Mouse (Mus musculus) A20 (cell line): ENCODE measurements around the gene Prss42.
A peak's percentile ranks its signal among the peaks of the same experiment; 100 is the strongest.
"Not testable (repeated sequence)": the region's sequence is repeated elsewhere in the genome, so short reads cannot be mapped to it uniquely, and the experiment has no call there.

Experiments
- DNase-seq: peaks from one replicate; pipeline ENCODE4 v3.0.0-alpha.2; 2011; ENCODE audit warnings: low read depth, low spot score

Gene Prss42

GRCm38 (mm10) chr9:110788169-110788568 lies 9.8 kb upstream of the Prss42 start:
- no peak for DNase-seq

GRCm38 (mm10) chr9:110790462-110790861 lies 7.5 kb upstream of the Prss42 start:
- no peak for DNase-seq

GRCm38 (mm10) chr9:110797013-110797412 lies 953 bp upstream of the Prss42 start:
- DNase-seq, result peak; percentile 91

- peak; percentile 72 for DNase-seq
Measured at GRCm38 (mm10) chr9:110800834-110801479, 3.0 kb downstream of the Prss42 start.

GRCm38 (mm10) chr9:110803294-110803693 lies 5.3 kb downstream of the Prss42 start:
- DNase-seq, result peak; percentile 24

- no peak for DNase-seq
Measured at GRCm38 (mm10) chr9:110810051-110810450, 12.1 kb downstream of the Prss42 start.

- DNase-seq, result no peak
Measured at GRCm38 (mm10) chr9:110813789-110814188, 15.8 kb downstream of the Prss42 start, which contains the start of gene Prss44. Prss44 (plus strand) TSS chr9:110813994.

GRCm38 (mm10) chr9:110820546-110820945 lies 22.6 kb downstream of the Prss42 start:
- not testable (repeated sequence) for DNase-seq

GRCm38 (mm10) chr9:110821436-110821835 lies 23.5 kb downstream of the Prss42 start:
- no peak for DNase-seq

- no peak for DNase-seq
Measured at GRCm38 (mm10) chr9:110825426-110825825, 27.5 kb downstream of the Prss42 start.

GRCm38 (mm10) chr9:110825832-110826231 lies 27.9 kb downstream of the Prss42 start:
- peak; percentile 55 for DNase-seq

- no peak for DNase-seq
Measured at GRCm38 (mm10) chr9:110826390-110826789, 28.4 kb downstream of the Prss42 start, which contains the start of gene Prss43. Prss43 (plus strand) TSS chr9:110826690.

- DNase-seq, result peak; percentile 41
Measured at GRCm38 (mm10) chr9:110833021-110833420, 35.1 kb downstream of the Prss42 start.

- DNase-seq, result no peak
Measured at GRCm38 (mm10) chr9:110834411-110834810, 36.4 kb downstream of the Prss42 start, which contains the start of gene Prss45. Prss45 (plus strand) TSS chr9:110834588.

- DNase-seq, result no peak
Measured at GRCm38 (mm10) chr9:110834961-110835360, 37.0 kb downstream of the Prss42 start.

GRCm38 (mm10) chr9:110836112-110836511 lies 38.1 kb downstream of the Prss42 start:
- no peak for DNase-seq

GRCm38 (mm10) chr9:110840905-110841304 lies 42.9 kb downstream of the Prss42 start:
- no peak for DNase-seq

GRCm38 (mm10) chr9:110841438-110841837 lies 43.5 kb downstream of the Prss42 start:
- no peak for DNase-seq

GRCm38 (mm10) chr9:110844206-110844605 lies 46.2 kb downstream of the Prss42 start, which contains the start of gene Prss46:
Prss46 (plus strand) TSS chr9:110844506.
- DNase-seq, result no peak

- no peak for DNase-seq
Measured at GRCm38 (mm10) chr9:110849162-110849561, 51.2 kb downstream of the Prss42 start.
